Mouse (Mus musculus): Measurements from ENCODE around the gene Bmp5. TPM values are rescaled to one million over a fixed set of nuclear protein-coding genes. Genes with fewer than 3 reads are reported as not detected.

Bmp5 gene
- total RNA-seq, 2 experiments from 2014 or later = 1.1 to 1.4 TPM

DNA sequence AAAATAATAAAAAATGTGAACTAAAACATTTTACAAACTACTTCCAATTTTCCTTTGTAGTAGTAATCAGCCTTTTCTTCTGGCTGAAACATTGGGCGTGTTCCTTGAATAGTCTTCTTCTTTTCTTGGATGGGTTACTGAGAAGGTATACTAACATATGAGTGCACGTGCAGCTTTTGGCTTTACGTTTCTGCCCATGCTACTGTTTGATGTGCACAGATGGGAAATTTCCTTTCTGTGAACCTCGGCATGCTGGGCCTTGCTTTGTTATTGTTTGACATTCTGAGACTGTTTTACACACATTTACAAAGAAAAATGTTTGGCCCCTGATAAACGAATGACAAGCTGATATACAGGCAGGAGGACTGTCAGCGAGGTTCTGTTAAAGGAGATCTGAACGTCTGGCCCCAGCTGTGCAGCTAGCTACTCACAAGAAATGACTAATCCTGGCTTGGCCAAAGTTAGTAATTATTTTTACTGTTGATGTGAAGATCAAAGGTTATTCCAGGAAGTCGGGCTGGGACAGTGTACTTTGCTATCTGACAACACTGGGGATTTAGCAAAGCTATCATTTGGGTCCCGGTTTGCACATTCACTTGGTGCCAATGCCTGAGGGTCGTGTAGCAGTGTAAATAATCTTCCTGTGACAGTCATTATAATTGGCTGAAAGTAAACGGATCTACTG lies 152.2 kb downstream of the Bmp5 start:
- DNase-seq (ENCODE audit: low spot score in 2 of 2) = no peak
- intact Hi-C loops (cut with DNase I) = no loop called here

DNA sequence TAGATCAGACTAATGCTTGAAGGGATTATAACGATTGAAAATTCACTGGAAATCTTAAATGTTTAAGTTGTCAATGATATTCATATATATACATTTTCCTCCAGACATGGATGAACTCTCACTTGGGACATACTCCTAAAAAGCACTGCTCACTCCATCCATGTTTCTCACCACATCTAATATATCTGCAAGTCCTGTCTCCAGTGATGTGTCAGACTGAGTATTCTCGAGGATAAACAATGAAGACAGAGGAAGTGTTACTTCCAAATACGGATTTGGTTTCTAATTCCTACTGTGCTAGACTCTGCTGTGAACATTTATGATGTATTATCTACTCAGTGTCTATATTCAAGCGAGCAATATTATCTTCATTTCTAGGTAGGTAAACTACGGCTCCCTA lies 152.9 kb downstream of the Bmp5 start:
- intact Hi-C loops (cut with DNase I) = no loop called here
- DNase-seq (ENCODE audit: low spot score in 2 of 2) = no peak

DNA sequence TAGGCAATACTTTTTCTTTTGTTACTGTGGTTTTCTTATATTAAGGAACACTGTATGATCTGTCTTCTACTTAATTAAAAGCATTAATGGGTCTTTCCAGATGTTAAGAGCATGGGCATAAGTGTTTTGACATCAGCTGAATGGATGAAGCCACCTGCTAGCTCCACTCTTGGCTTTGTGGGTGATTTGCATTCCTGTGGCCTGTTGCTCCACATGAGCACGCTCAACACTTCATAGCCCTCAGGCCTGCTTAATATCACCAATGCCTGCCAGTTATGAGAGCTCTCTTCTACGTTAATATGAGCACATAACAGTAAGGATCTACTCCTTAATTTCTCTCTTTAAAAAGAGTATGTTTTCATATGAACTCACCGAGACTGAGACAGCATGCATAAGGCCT lies 169.5 kb downstream of the Bmp5 start:
- no peak for DNase-seq (ENCODE audit: low spot score in 2 of 2)

More for the DNA sequence above, 169.5 kb downstream of the Bmp5 start:
- intact Hi-C loops (cut with DNase I) = no loop called here

Small RNA genes within 50 kb of the gene (microRNA-seq; reads per million reads assigned to microRNA genes)
- gene Gm44355 = not detected

Other genes starting within 250 kb of the Bmp5 start
- gene Tmod3, start 215.7 kb upstream of the Bmp5 start, total RNA-seq (2021) = 10 to 100 TPM; 48.6 to 50.7 TPM
- 100 to 1,000 TPM; 368 to 380 TPM for gene Tmod2, start 164.0 kb upstream of the Bmp5 start, total RNA-seq (2021)
- 10 to 100 TPM; 67.6 to 71.9 TPM for gene Lysmd2, start 149.6 kb upstream of the Bmp5 start, total RNA-seq (2021)
- 100 to 1,000 TPM; 273 to 322 TPM for gene Scg3, start 91.3 kb upstream of the Bmp5 start, total RNA-seq (2021)
- 10 to 100 TPM; 16.9 to 18.6 TPM for gene Hmgcll1, start 239.5 kb downstream of the Bmp5 start, total RNA-seq (2021)